Mouse (Mus musculus) cerebellum, postnatal 10 days (tissue): Measurements from ENCODE around the gene Zfp28.
A peak's percentile ranks its signal among the peaks of the same experiment; 100 is the strongest.
"Not testable (repeated sequence)": the region's sequence is repeated elsewhere in the genome, so short reads cannot be mapped to it uniquely, and the experiment has no call there.

Experiments used
- DNase-seq, 2 experiments: peaks; one replicate each; pipeline ENCODE4 v3.0.0; 2021; ENCODE audit warnings: mixed read lengths in 2 of 2

Gene Zfp28

DNA sequence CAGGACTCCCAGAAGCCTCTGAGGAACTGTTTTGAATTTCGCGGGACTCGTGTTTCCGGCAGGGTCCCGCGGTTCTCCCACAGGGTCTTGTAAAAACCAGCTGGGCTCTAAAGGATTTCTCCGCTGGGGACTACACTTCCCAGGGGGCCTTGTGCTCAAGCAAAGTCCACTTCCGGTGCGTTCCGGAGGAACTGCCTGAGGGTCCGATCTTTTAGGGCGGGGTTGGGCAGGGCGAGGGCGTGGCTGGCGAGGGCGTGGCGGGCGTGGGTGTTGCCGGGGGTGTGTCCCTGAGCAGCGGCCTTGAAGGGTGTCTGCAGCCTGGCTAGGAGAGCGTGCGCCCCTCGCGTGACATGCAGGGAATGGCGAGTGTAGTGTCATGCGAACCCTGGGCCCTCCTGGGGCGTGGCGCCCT lies at the start of gene Zfp28:
Gene Zfp28 (plus strand): TSS at position 252 of the 412 bp plus-strand sequence.
- DNase-seq: peak; percentile 97 to 98

DNA sequence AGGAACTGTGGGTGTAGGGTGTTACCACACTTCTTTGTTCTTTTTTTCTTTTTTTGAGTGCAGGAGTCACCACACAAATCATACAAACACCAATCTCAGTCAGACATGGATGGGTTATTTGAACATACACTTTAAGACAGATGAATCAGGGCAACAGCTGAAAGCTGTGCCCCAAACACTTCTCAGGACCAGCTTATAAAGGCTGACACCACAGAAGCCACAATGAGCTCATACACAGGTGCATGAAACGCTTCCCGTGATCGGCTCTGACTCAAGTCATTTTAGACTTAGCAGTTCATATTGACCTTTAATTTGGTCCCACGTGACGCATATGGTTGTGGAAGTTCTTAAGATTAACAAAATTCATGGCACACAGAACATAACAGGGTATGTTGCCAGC lies 43.2 kb upstream of the Zfp28 start:
- DNase-seq: no peak

DNA sequence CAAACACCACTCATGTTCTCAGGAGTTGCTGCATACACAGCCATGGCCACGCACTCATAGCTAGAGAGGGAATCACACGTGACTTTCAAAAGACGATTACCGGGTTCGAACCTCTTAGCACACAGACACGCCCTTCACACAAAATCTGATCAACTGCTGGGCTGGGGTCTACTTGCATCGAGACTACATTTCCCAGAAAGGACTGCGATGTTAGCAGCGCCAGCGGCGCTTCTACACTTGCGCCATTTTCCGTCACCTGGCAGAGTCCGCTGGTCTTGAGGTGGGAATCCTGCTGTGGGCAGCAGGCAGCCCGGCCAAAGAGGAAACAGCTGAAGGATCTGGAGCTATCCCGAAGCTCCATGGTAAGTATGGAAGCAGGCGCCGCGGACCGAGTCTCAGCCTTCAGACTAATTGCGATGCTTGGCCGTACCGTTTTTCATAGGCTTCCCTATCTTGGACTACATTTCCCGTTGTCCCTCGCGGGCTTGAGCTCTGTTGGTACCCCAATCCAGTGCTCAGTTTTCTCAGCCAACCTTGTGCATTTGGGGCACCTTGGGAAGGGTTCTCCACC lies 39.5 kb upstream of the Zfp28 start, which contains the start of gene Gm3854:
Gene Gm3854 (plus strand): TSS at position 259 of the 571 bp plus-strand sequence.
- DNase-seq: peak; percentile 86 to 88

DNA sequence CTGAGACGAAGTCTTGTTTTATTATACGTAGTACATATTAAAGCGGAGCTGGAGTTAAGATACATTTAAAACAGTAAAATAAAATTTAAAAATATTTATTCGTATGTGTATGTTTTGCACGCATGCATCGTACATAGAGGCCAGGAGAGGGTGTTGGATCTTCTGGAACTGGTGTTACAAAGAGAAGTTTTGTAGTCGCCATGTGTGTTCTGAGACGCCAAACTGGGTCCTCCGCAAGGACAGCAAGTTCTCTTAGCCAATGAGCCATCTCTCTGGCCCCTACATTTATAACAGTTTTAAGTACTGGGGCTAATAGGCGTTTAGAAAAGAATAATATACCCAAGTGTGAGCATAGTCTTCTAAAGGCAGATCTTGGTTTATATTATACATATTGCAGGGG lies 39.0 kb upstream of the Zfp28 start:
- DNase-seq: peak in 1 of 2 experiments; percentile 19

DNA sequence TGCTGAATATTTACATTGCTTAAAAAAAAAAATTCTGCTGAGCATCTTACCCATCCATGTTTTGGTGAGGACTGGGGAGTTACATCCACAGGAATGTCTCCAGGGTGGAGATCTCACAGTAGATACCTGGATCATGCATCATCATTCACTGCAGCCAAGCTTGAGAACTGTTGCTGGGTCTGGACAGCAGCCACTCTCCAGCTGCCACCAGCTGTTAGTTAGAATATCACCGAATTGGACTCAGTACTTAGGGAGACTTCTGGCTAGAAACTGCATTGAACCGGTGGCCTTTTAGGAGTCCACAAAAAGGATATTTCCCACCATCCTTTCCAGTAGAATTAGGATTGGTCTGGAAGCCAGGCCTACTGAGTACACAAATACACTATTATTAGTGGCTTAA lies 25.0 kb upstream of the Zfp28 start:
- no peak for DNase-seq

DNA sequence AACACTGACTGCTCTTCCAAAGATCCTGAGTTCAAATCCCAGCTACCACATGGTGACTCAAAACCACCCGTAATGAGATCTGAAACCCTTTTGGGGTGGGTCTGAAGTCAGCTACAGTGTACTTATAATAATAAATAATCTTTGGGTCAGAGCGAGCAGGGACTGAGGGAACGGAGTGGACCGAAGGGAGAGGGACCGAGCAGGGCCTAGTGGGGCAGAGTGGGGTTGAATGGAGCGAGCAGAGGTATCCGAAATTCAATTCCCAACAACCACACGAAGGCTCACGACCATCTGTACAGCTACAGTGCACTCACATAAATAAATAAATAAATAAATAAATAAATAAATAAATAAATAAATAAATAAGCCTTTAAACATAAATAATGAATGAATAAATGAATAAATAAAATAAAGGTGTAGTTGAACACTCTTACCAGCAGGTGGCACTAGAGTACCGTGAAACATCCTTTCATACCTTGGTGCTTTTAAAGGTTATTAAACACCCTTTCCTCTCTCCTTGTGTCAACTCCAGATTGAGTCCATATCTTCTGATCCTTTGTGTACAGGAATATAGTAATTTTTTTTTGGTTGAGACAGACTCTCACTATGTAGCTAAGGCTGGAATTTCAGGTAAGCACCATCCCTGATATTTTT lies 24.0 kb upstream of the Zfp28 start:
- peak; percentile 53 to 76 for DNase-seq

DNA sequence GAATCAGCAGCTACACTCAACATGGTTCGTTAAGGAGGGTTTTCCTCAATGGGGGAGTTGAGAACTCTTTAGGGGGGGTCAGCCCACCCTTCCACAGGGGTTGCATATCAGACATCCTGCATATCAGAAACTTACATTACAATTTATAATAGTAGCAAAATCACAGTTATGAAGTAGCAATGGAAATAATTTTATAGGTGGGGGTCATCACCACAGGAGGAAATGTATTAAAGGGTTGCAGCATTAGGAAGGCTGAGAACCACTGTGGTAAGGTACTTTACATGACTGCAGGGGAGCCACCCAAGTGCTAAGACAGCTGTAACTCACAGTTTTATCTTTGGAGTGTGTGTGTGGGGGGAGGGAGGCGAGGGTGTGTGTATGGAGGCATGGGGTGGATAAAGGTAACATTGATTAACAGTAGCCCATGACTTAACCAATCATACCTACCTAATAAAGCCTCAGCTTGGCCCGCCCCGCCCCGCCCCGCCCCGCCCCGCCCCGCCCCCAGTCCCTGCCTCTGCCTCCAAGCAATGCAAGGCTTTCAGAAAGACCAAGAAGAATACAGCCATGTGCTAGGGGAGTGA lies 22.5 kb upstream of the Zfp28 start:
- no peak for DNase-seq

DNA sequence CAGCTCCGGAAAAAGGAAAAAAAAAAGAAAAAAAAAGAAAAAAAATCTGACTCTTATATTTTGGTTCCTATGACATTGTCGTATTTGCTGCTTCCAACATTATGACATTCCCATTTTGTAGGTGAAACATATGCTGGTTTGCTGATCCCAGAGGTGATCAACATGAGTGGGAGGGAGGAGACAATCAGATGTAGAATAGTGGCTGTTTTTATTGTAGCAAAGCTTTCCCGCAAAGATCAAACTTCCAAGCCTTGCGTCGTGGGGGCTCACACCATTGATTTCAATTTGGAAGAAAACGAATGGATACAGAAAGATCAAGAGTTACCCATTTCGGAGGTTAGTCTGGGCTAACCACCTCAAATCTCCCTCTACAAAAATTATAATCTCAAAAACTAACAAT lies 21.3 kb upstream of the Zfp28 start:
- peak in 1 of 2 experiments; percentile 13 for DNase-seq

DNA sequence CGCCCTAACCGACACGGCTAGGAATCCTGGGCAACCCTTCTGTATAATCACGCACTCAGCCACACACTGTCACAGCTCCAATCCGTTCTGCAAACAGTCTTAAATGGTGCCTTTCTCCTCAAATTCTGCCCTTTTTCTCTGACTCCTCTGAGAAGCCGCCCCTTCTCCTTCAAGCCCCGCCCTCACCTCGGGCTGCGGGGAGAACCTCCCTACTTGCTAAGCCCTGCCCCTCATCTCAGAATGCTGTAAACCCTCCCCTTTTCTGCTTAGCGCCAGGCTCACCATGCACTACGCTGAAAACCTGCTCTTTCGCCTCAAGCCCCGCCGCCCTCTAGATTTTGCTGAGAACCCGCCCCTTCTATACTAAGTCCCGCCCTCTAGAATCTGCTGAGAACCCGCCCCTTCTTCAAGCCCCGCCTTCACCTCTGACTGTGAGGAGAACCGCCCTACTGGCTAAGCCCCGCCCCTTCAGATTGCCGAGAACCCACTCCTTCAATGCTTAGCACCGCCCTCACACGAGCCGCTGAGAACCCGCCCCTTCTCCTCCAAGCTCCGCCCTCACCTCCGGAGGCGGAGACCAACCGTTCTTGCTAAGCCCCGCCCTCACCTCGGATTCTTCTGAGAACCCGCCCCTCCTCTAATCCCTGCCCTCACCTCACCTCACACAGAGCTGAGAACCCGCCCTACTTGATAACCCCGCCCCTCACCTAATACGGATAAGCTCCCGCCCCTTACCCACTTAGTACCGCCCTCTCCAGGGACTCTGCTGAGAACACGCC lies 20.6 kb upstream of the Zfp28 start:
- DNase-seq: peak; percentile 99 to 100

DNA sequence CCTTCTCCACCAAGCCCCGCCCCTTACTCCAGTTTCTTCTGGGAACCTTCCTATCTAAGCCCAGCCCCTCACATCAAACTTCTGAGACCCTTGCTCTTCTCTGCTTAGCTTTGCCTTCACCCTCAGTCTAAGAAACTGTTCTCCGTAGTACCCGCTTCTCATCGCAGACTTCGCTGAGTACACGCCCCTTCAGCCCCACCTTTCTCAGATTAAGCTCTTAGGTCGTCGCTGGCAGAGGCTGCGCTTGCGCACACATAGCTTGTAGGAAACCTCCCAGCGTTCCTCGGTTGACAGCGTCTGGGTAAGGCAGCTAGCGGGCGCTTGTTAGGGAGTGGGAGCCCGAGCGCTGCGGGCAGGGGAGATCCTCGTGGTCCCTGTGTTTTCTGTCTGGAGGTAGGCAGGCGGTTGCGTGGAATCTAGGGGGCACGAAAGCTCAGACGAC lies 20.0 kb upstream of the Zfp28 start, which contains the start of gene Zfp78:
Gene Zfp78 (plus strand): TSS at position 234 of the 442 bp plus-strand sequence.
- DNase-seq: peak in 1 of 2 experiments; percentile 91

DNA sequence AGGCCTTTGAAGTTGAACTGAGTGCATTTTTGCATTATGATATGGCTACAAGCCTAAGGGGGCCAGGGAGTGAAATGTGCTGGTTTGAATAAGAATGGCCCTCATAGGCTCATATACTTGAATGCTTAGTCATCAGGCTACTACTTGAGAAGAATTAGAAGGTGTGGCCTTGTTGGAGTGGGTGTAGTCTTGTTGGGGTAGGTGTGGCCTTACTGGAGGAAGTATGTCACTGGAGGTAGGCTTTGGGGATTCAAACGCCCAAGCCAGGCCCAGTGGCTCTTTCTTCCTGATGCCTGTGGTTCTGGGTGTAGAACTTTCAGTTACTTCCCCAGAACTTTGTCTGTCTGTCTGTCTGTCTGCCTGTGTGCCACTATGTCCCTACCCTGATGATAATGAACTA lies 18.3 kb upstream of the Zfp28 start:
- DNase-seq: no peak

DNA sequence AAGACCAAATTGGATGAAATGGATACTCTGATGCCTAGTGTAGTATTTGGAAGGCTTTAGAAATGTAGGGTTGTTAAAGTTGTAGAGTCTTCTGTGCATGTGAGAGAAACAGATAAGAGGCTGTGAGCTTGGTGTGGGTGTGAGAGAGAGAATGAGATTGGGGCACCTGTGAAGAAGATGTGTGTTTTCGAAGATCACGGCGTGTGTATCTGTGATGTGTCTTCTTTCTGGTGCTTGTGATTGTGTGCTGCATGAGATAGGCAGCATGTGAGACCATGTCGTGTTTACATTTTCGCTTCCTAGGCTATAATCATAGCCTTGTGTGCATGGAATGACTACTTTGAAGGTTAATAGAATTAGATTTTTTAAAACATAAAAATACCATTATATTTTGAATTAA lies 15.9 kb upstream of the Zfp28 start:
- no peak for DNase-seq

DNA sequence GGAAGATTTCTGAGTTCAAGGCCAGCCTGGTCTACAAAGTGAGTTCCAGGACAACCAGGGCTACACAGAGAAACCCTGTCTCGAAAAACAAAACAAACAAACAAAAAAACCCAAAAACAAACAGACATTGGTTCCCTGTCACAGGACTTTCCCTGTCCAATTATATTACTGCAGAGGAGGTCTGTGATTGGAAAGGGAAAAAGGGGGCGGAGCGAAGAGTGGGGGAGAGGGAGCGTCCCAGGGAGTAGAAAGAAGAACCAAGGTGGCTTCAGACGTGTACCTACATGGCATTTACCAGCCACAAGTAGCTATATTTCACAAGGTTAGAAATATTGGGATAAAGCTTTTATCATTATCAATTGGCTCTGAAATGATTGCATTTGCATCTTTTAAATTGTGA lies 14.9 kb upstream of the Zfp28 start:
- DNase-seq: not testable (repeated sequence)

DNA sequence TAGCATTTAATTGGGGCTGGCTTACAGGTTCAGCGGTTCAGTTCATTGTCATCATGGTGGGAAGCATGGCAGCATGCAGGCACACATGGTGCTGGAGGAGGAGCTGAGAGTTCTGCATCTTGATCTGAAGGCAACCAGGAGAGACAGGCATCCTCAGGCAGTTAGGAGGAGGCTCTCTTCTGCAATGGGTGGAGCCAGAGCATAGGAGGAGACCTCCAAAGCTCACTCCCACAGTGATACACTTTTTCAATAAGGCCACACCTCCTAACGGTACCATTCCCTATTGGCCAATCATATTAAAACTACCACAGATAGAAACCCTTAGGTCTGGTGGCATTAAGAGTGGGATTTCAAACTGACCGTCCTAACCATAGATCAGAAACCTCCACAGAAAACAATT lies 13.6 kb upstream of the Zfp28 start:
- DNase-seq: no peak

DNA sequence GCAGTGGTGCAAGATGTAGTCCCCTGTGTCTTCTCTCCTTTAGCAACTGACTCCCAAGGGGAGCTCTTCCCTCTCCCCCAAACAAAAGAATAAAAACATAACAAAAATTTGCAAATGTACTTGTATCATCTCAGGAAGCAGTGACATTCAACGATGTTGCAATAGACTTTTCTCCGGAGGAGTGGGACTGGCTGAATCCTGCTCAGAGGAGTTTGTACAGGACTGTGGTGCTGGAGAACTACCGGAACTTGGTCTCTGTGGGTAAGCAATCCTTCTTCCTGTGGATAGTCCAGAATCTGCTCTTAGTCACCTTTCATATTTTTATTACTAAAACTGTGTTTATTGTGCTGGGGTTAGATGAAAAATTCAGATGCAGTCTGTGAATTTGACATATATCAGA lies 10.1 kb upstream of the Zfp28 start:
- DNase-seq: no peak

DNA sequence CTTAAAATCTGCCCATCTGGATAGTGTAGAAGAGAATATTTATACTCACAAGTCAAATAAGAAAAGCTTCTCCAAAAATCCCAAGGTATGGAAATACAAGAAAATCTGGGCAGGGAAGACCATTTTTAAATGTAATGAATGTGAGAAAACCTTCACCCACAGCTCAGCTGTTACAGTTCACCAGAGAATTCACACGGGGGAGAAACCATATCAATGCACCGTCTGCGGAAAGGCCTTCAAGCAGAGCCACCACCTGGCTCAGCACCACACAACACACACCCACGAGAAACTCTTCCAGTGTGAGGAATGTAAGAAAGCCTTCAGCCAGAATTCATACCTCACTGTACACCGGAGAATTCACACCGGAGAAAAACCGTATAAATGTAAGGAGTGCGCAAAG lies 4.7 kb upstream of the Zfp28 start:
- DNase-seq: no peak

DNA sequence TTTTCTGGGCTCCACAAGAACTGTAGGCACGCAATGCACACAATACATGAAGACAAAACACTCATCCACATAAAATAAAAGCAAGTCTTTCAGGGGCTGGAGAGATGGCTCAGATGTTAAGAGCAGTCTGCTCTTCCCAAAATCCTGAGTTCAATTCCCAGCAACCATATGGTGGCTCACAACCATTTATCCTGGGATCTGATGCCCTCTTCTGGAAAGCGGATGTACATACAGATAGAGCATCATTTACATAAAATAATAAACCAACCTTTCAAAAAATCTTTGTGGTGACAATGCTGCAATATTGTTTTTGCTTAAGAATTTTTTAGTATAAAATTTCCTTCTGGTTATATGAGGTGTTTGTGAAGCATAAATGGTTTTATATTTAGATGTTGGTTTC lies 1.7 kb upstream of the Zfp28 start:
- DNase-seq: no peak

DNA sequence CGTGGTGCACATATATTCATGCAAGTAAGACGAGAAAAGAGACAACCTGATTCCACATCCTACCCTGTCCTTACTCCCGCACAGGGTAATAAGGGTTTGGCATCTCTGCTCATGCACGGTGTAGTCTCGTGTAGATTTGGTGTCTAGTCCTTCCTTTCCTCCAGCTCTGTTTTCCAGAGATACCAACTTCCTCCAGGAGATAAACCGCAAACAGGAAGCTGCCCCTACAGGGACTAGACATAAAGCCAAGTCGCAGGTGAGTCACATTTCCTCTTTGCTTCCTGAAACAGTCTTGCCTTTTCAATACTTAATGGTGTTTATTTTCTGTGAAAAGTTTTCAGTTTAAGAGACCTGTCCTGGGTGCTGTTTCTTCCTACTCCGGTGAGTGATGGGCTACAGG lies 916 bp downstream of the Zfp28 start:
- DNase-seq: no peak

DNA sequence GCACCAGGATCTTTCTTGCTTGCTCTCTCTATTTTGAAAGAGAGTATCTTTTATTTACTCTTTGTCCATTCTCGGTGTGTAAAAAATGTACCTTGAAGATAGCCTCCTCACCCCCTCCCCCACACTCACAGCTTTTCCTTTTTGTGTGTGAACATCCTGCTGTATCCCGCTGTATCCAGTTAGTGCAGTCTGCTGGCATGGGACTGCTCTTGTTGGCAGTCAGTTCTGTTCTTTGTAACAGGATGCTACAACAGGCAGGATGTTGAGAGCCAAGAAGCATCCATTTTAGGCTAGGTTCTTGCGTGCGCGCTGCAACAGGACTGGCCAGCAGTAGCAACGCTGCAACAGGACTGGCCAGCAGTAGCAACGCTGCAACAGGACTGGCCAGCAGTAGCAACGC lies 3.9 kb downstream of the Zfp28 start:
- DNase-seq: peak; percentile 17 to 18

DNA sequence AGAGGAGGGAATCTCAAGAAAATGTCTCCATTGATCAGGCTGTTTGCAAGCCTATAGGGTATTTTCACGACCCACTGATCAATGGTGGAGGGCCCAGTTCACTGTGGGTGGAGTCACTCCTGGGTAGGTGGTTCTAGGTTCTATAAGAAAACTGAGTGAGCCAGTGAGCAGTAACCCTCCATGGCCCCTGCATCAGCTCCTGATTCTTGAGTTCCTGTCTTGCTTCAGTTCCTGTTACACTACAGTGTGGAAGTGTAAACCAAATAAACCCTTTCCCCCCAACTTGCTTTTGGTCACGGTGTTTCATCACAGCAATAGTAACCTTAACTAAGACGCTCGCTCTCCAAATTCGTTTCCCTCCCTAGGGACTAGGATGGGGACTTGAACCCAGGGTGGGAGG lies 5.9 kb downstream of the Zfp28 start:
- DNase-seq: no peak

DNA sequence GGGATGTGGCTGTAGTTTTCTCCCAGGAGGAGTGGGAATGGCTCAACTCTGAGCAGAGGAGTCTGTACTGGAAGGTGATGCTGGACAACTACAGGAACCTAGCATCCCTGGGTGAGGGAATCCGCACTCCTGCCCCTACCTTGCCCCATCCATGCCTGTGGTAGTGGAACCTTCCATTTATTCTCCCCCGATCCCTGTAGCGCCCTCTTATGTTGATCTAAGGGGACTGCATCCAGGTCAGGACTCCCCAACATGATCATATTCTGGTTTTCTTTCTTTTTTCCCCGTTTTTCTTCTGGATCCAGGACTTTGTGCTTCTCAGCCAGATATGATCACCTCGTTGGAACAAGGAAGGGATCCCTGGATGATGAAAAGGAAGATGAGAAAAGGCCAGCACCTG lies 6.4 kb downstream of the Zfp28 start:
- no peak for DNase-seq

DNA sequence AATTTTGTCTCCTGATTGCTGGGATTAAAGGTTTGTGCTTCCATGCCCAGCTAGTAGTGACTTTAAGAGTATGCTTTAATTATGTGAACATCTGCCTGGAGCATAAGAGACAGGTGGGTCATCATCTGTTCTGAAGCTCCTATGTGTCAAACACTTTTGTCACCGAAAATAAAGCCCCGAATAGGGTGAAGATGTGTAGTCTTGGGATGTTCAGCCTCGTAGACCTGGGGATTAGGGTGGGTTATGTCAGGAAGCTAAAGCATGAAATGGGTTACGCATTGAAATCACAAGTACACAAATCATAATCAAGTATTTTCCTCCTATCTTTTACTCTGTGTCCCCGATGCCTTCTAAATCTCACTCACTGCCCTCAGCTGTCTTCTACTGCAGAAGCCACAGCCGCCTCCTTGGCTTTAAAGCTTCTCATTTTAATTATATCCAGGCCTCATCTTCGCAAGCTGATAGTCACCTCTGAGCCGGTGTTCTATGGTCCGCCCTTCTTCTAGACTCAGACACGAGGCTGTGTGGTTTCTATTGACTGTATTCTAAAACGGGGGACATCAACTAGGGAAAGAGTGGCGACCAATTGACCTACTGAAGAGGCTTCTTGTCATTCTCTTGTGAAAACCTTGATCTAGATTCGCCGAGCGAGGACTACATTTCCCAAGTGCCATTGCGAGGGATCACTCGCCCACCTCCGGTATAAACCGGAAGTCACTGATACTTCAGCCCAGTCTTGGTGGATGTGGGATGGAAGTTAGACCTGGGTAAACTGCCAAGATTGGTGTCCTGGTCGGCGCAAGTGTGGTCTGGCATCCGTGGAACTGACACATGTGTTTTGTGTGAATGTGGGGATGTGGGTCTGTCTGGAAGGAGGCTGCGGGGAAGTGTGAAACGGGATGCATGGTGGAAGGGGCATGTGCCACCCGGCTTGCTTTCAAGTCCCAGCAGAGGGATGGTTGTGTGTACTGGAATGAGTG lies 15.2 kb downstream of the Zfp28 start, which contains the start of gene Smim17:
Gene Smim17 (plus strand): TSS at position 720 of the 980 bp plus-strand sequence.
- DNase-seq: peak; percentile 82 to 83
